Mouse (Mus musculus) bone marrow, adult 2 months (tissue): ENCODE results near the gene Slc35e3.

Experiments
- CTCF ChIP-seq: fragments of 200-500 bp; IDR thresholded peaks from 2 replicates; pipeline ENCODE4 v1.5.1; 2011; ENCODE audit warnings: low read length, control low read depth; ENCODE audit not compliant: control insufficient read depth, insufficient read depth
- POLR2A ChIP-seq: fragments of 200-500 bp; IDR thresholded peaks from 2 replicates; pipeline ENCODE4 v1.6.1; 2011; ENCODE audit warnings: low read depth, mild to moderate bottlenecking, control low read depth, low read length, borderline replicate concordance; ENCODE audit not compliant: control insufficient read depth

GRCm38 (mm10) chr10:117740921-117741320 is 5.2 kb downstream of the Slc35e3 start:
- TF ChIP-seq POLR2A (no peak), CTCF (no peak)
